Mouse (Mus musculus): ENCODE data around the gene Prrc2c.

DNA sequence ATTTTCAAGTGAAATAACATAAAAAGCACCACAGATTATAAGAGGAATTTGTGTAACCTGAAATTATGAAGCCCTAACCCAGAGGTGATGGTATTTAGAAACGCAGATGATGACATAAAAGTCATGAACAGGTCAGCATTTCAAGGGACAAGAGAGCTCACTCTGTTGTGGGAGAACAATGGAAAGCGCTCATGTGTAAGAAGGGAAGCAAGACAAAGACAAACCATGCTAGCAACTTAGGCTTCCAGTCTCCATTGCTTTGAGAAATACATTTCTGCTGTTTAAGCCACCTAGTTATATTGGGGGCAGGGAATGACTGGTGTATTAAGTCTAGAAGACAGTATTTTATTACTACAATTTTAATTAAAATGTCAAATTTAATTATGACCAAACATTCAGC is 10.9 kb downstream of the Prrc2c start:
- TF ChIP-seq CTCF (conservative IDR thresholded peaks at IDR 0.05; ENCODE audit: low read length): no peak
- no peak for TF ChIP-seq POU5F1 (IDR thresholded peaks at IDR 0.05; ENCODE audit: borderline replicate concordance, low read length)
